Mouse (Mus musculus) bone marrow, adult 2 months (tissue): ENCODE results near the gene Prnp.

ENCODE experiments used
- CTCF ChIP-seq: fragments of 200-500 bp; IDR thresholded peaks from 2 replicates; pipeline ENCODE4 v1.5.1; 2011; ENCODE audit warnings: low read length, control low read depth; ENCODE audit not compliant: control insufficient read depth, insufficient read depth
- POLR2A ChIP-seq: fragments of 200-500 bp; IDR thresholded peaks from 2 replicates; pipeline ENCODE4 v1.6.1; 2011; ENCODE audit warnings: low read depth, mild to moderate bottlenecking, control low read depth, low read length, borderline replicate concordance; ENCODE audit not compliant: control insufficient read depth

- TF ChIP-seq CTCF (no peak), POLR2A (no peak)
These were observed 13.7 kb upstream of the Prnp start for GRCm38 (mm10) chr2:131896011-131896410.
